Mouse (Mus musculus) stomach, embryonic 14.5 days (tissue): ENCODE measurements around the gene Epb41l5. TPM values are rescaled to one million over a fixed set of nuclear protein-coding genes. Genes with fewer than 3 reads are reported as not detected.

Experiments
- ATAC-seq: fragments of 200-750 bp; cut with Nextera tagmentation; 2 replicates; pipeline ENCODE4 v1.8.0; 2017; ENCODE audit warnings: low read depth, moderate TSS enrichment; ENCODE audit not compliant: insufficient number of reproducible peaks, insufficient read depth, low FRiP score
- H3K27ac ChIP-seq: fragments of 300-500 bp; sonication (generic); 2 replicates; pipeline ENCODE4 v1.5.1; 2014; ENCODE audit warnings: mild to moderate bottlenecking, low read length, moderate library complexity, mixed read lengths
- H3K27me3 ChIP-seq: fragments of 300-500 bp; sonication (generic); 2 replicates; pipeline ENCODE4 v1.6.1; 2014; ENCODE audit warnings: low read length, control low read depth, mixed read lengths; ENCODE audit not compliant: control insufficient read depth, insufficient read depth
- H3K36me3 ChIP-seq: fragments of 300-500 bp; sonication (generic); 2 replicates; pipeline ENCODE4 v1.6.1; 2014; ENCODE audit warnings: mild to moderate bottlenecking, control low read depth, low read length, moderate library complexity, mixed read lengths; ENCODE audit not compliant: control insufficient read depth, insufficient read depth
- H3K4me1 ChIP-seq: fragments of 300-500 bp; sonication (generic); 2 replicates; pipeline ENCODE4 v1.6.1; 2014; ENCODE audit warnings: low read length, control low read depth, mixed read lengths; ENCODE audit not compliant: control insufficient read depth, insufficient read depth
- H3K4me2 ChIP-seq: fragments of 300-500 bp; sonication (generic); replicated peaks from 2 replicates; pipeline ENCODE4 v1.6.1; 2014; ENCODE audit warnings: low read depth, low read length, control low read depth
- H3K4me3 ChIP-seq: fragments of 300-500 bp; sonication (generic); 2 replicates; pipeline ENCODE4 v1.5.1; 2014; ENCODE audit warnings: low read depth, low read length, control low read depth
- H3K9ac ChIP-seq: fragments of 300-500 bp; sonication (generic); replicated peaks from 2 replicates; pipeline ENCODE4 v1.6.1; 2014; ENCODE audit warnings: low read depth, mild to moderate bottlenecking, control low read depth, low read length, moderate library complexity, mixed read lengths
- H3K9me3 ChIP-seq: fragments of 300-500 bp; sonication (generic); 2 replicates; pipeline ENCODE4 v1.6.1; 2016; ENCODE audit warnings: low read depth, low read length, control low read depth; ENCODE audit not compliant: control insufficient read depth
- WGBS: fragments of 180-500 bp; shearing (Covaris S2); extraction: QIAGEN DNeasy Blood & Tissue Kit; methylation state at CpG from one replicate; pipeline ENCODE4 v1.1.7; 2014; 5-methylcytosine and 5-hydroxymethylcytosine counted together
- polyA plus RNA-seq: library from polyadenylated mRNA; unstranded; fragments of >200 nt; fragmentation: Nextera tagmentation; extraction: Ambion mirVana; gene quantifications from 2 replicates; pipeline ENCODE4 v1.2.1, GENCODE M21; 2014

Epb41l5 gene
- polyA plus RNA-seq, 1 experiment from 2014 or later = 45.0 TPM

DNA sequence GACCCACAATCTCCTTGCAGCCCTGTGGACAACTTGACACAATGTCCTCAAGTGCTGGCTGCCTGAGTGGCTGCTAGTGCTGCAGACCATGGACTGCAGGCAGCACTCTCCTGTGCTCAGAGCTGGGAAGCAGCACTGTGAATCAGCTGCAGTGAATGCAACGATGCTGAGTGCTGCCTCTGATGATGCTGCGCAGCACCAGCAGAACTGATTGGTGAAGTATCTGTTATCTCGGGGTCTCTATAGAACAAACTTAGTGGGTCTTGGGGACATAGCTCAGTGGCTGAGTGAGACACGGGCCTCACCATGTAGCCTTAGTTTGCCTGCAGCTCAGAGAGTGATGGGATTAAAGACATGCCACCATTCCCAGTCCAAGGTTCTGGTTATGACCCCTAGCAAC lies 103.1 kb downstream of the Epb41l5 start:
- Histone ChIP-seq H3K4me2 (no peak overlapping the region), H3K36me3 (no peaks in the 10 kb centered on the region), H3K9me3 (no peaks in the 10 kb centered on the region), H3K4me1 (peaks cover 3% of the 10 kb centered on the region; the same call in 1 of the 2 replicates), H3K4me3 (no peak overlapping the region), H3K27me3 (no peaks in the 10 kb centered on the region), H3K9ac (no peak overlapping the region), H3K27ac (no peak overlapping the region)
- WGBS = 86% methylated on average over 4 of the region's 4 CpGs
- no peak for ATAC-seq

DNA sequence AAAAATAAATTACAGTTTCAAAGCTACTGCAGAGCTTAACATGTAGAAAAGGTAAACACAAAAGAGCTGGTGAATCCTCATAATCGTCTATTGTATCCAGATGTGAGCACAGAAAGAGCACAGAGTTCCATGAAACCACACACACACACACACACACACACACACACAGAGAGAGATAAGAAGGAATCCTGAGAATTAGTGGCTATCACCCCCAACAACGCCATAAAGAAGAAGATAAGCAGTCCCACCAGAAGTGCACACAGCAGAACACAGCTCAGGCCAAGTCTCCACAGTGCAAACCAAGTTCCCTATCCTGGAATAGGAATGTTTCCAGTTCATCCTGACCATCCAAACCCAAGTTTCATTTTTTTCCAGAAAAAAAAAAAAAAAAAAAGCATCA lies 103.6 kb downstream of the Epb41l5 start:
- Histone ChIP-seq H3K36me3 (no peaks in the 10 kb centered on the region), H3K4me2 (no peak overlapping the region), H3K4me3 (no peak overlapping the region), H3K27me3 (no peaks in the 10 kb centered on the region), H3K9ac (no peak overlapping the region), H3K27ac (no peak overlapping the region), H3K9me3 (no peaks in the 10 kb centered on the region), H3K4me1 (peaks cover 3% of the 10 kb centered on the region; the same call in 1 of the 2 replicates)
- 61% methylated on average over 2 of the region's 2 CpGs for WGBS
- no peak for ATAC-seq

DNA sequence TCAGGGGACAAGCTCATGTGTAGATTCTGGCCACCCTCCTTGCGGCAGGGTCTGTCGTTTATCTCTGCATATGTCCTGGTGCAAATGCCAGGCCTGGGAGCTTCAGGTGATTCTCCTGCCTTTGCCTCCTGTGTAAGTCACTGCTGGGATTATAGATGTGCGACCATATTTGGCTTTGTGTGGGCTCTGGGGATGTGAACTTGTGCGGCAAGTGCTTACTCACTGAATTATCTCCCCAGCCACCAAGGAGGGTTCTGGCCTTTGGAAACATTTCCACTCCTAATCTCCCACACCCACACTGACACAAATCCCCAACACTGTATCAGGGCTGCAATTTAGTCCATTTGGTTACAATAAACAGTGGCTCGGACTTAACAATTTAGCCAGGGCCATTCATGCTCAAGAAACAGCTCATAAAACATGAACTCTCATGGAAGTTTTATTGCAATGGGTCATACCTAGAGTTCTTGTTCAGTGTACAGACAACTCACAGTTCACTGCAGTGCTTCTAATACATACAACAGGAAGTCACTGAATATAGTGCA lies 104.1 kb downstream of the Epb41l5 start:
- ATAC-seq = no peak
- WGBS = 78% methylated on average over 5 of the region's 5 CpGs
- no peaks in the 10 kb centered on the region for H3K36me3 ChIP-seq
- no peaks in the 10 kb centered on the region for H3K27me3 ChIP-seq
- no peak overlapping the region for H3K4me3 ChIP-seq
- no peaks in the 10 kb centered on the region for H3K9me3 ChIP-seq
- no peak overlapping the region for H3K9ac ChIP-seq
- H3K4me2 ChIP-seq = no peak overlapping the region
- no peak overlapping the region for H3K27ac ChIP-seq
- peaks cover 3% of the 10 kb centered on the region; the same call in 1 of the 2 replicates for H3K4me1 ChIP-seq

DNA sequence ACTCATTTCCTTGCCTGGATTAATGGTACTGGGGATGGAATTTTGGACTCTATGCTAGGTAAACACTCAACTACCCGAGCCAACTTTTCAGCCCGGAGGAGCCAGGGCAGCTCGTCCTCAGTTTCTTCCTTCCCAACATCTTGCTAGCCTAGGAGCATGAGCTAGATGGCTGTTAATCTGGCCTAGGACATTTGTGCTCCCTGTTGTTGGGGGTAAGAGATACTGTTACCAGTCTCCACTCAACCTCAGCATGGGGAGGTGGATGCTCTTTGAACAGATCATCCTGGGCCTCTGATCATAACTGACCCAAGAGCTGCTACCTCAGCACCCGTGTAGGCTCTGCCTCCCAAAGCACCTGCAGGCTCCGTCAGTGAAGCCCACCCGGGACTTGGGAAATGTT lies 105.5 kb downstream of the Epb41l5 start:
- H3K36me3 ChIP-seq = no peaks in the 10 kb centered on the region
- no peak overlapping the region for H3K27ac ChIP-seq
- no peak overlapping the region for H3K4me2 ChIP-seq
- H3K9ac ChIP-seq = no peak overlapping the region
- H3K27me3 ChIP-seq = no peaks in the 10 kb centered on the region
- ATAC-seq = no peak
- no peak overlapping the region for H3K4me3 ChIP-seq
- WGBS = 80% methylated on average over 6 of the region's 6 CpGs
- H3K9me3 ChIP-seq = no peaks in the 10 kb centered on the region
- peaks cover 3% of the 10 kb centered on the region; the same call in 1 of the 2 replicates for H3K4me1 ChIP-seq

DNA sequence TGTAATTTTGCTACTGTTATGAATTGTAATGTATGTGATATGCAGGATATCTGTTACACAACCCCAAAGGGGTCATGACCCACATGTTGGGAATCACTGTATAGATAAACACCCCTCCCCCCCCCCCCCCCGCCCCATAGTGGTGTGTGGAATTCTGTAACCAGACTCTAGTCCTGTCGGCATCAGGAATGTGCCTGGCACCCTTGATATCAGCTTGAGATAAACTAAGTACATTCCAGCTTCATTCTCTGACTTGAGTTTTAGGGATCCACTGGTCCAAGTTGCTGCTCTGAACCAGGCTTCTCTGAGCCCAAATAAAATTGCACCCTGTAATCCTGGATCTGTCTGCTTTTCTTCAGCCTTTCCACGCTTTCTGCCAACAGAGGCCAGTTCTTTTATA lies 107.2 kb downstream of the Epb41l5 start:
- H3K4me3 ChIP-seq = no peak overlapping the region
- H3K9me3 ChIP-seq = no peaks in the 10 kb centered on the region
- no peak overlapping the region for H3K27ac ChIP-seq
- peaks cover 3% of the 10 kb centered on the region; the same call in 1 of the 2 replicates for H3K4me1 ChIP-seq
- H3K4me2 ChIP-seq = no peak overlapping the region
- WGBS = 37% methylated on average over 3 of the region's 3 CpGs
- H3K27me3 ChIP-seq = no peaks in the 10 kb centered on the region
- no peak for ATAC-seq
- no peaks in the 10 kb centered on the region for H3K36me3 ChIP-seq
- no peak overlapping the region for H3K9ac ChIP-seq

DNA sequence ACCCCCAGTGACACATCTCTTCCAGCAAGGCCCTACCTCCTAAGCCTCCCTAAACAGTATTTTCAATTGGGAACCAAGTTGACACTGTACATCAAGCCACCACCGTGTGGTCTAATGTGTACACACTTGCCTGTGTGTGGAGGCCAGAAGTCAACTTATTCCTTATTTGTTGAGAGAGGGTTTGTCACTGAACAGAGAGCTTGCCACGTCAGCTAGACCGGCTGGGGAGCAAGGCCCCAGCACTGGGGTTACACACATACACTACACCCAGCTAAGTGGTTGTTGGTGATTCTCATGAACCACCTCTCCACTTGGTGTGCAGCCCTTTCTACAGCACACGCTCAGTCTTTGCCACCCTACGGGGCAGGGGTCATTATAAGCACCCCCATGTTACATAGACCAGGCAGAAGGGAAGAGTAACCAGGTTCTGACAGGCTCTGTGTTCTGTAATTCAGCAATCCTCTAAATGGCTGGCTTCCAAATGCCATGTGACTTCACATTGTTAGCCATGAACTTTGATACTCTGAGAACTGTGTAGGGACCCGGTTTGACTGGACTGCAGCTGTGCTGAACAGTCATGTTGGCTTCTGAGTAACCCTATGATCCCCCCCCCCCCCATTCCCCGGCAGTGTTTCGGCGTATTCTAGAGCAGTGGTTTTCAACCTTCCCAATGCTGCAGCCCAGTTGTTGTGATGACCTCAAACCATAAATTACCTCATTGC lies 107.8 kb downstream of the Epb41l5 start:
- 59% methylated on average over 9 of the region's 9 CpGs for WGBS
- Histone ChIP-seq H3K9me3 (no peaks in the 10 kb centered on the region), H3K36me3 (no peaks in the 10 kb centered on the region), H3K4me3 (no peak overlapping the region), H3K27me3 (no peaks in the 10 kb centered on the region), H3K9ac (no peak overlapping the region), H3K27ac (no peak overlapping the region), H3K4me1 (peaks cover 3% of the 10 kb centered on the region; the same call in 1 of the 2 replicates), H3K4me2 (no peak overlapping the region)
- peak; percentile 21; the same call in 1 of the 2 replicates for ATAC-seq

DNA sequence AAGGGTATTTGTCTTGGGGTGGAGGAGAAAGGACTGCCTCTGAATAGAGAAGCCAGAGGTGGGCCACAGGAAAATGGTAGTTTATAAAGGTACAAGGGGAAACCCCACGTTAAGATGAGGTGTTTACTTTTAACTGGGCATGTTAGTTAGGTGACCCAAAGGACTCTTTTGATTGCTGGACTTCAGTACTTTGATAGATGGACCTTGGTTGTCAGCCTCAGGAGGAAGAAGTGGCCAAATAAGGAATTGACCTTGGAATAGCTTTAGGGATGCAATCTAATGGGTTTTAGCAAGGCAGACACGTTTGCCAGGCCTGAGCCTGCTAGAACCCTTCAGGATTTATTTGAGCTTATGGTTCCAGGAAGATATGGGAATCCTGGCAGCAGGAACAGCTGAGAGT lies 109.5 kb downstream of the Epb41l5 start:
- Histone ChIP-seq H3K27ac (no peak overlapping the region), H3K9me3 (no peaks in the 10 kb centered on the region), H3K4me1 (peaks cover 3% of the 10 kb centered on the region; the same call in 1 of the 2 replicates), H3K4me3 (no peak overlapping the region), H3K36me3 (no peaks in the 10 kb centered on the region), H3K4me2 (no peak overlapping the region), H3K27me3 (no peaks in the 10 kb centered on the region), H3K9ac (no peak overlapping the region)
- 36% methylated on average over 2 of the region's 2 CpGs for WGBS
- no peak for ATAC-seq

DNA sequence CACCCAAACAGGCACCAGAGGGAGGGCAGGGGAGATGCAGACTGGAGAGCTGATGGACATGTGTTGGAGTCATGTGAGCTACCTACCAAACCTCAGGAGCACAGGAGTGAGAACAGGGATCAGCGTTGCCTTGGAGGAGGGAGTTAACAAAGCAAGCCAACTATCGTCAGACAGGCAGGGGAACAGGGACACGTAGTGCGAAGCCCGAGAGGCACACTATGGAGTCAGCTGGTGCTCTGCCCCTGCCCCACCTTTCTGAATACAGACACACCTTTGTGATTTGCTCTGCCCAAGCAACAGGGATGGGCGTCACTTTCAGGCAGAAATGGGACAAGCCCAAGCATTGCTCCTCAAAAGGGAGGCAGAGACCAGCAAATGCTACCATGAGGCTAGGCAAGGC lies 111.1 kb downstream of the Epb41l5 start:
- H3K36me3 ChIP-seq = no peaks in the 10 kb centered on the region
- no peak overlapping the region for H3K4me2 ChIP-seq
- H3K27ac ChIP-seq = no peak overlapping the region
- WGBS = 72% methylated on average over 6 of the region's 6 CpGs
- H3K4me3 ChIP-seq = no peak overlapping the region
- no peak overlapping the region for H3K9ac ChIP-seq
- no peaks in the 10 kb centered on the region for H3K9me3 ChIP-seq
- ATAC-seq = peak; percentile 68
- H3K4me1 ChIP-seq = peaks cover 3% of the 10 kb centered on the region; the same call in 1 of the 2 replicates
- no peaks in the 10 kb centered on the region for H3K27me3 ChIP-seq
